Comparison of ENCODE assay signal across 11 mouse cellular contexts in genomic region chrX:14273628-14274337, GRCm38 (mm10).
DNase-seq lines count a peak whose midpoint lies in the region; ATAC-seq and TF ChIP-seq lines count a peak whose summit lies in the region.
"Had no signal": no experiment of that assay in that cellular context is flagged by ENCODE, and none has a peak within 500 bp of the region (broad histone marks: within the 10 kb centered on the region; RNA-seq: fewer than 3 reads in every experiment).

No protein-coding gene starts in this region.

- H3K9ac ChIP-seq in lung, embryonic 14.5 days: no peak overlapping the region
- no peak overlapping the region for H3K9ac ChIP-seq in limb, embryonic 13.5 days
- H3K9ac ChIP-seq: heart, embryonic 15.5 days had no signal

- TF ChIP-seq CTCF in lung, embryonic 14.5 days (IDR thresholded peaks at IDR 0.05; ENCODE audit: low read depth): no peak
- TF ChIP-seq CTCF in embryonic fibroblast, embryonic 13.5 days (IDR thresholded peaks at IDR 0.05; ENCODE audit: borderline replicate concordance, insufficient read depth, low read length): no peak

- no peak for ATAC-seq in lung, embryonic 14.5 days (ENCODE audit: insufficient read depth)
- peak; percentile 40; the same call in 1 of the 2 replicates for ATAC-seq in limb, embryonic 13.5 days (ENCODE audit: low FRiP score, low read depth)
- ATAC-seq: Patski had no signal

- H3K4me1 ChIP-seq in lung, embryonic 14.5 days (ENCODE audit: insufficient read depth): no peaks in the 10 kb centered on the region
- no peaks in the 10 kb centered on the region; the same call in 1 of the 2 replicates for H3K4me1 ChIP-seq in embryonic fibroblast, embryonic 13.5 days (ENCODE audit: control insufficient read depth, insufficient read depth, low read length)
- no peaks in the 10 kb centered on the region for H3K4me1 ChIP-seq in limb, embryonic 13.5 days
- H3K4me1 ChIP-seq: heart, embryonic 15.5 days; megakaryocyte, embryonic 14.5 days had no signal

- H3K4me2 ChIP-seq in lung, embryonic 14.5 days: no peak overlapping the region
- no peak overlapping the region for H3K4me2 ChIP-seq in limb, embryonic 13.5 days (replicated peaks)
- H3K4me2 ChIP-seq: heart, embryonic 15.5 days had no signal

- no peaks in the 10 kb centered on the region for H3K9me3 ChIP-seq in lung, embryonic 14.5 days (ENCODE audit: low read depth, low read length)
- H3K9me3 ChIP-seq in limb, embryonic 13.5 days: no peaks in the 10 kb centered on the region
- H3K9me3 ChIP-seq: heart, embryonic 15.5 days; megakaryocyte, embryonic 14.5 days had no signal

- intact Hi-C loops in gastrocnemius, postnatal 14 days (cut with DNase I; ENCODE audit: low total_unique reads): no loop called here

- H3K4me3 ChIP-seq in lung, embryonic 14.5 days (ENCODE audit: low read depth, low read length): no peak overlapping the region
- no peak overlapping the region for H3K4me3 ChIP-seq in embryonic fibroblast, embryonic 13.5 days (ENCODE audit: insufficient read depth, low read length)
- no peak overlapping the region for H3K4me3 ChIP-seq in limb, embryonic 13.5 days
- H3K4me3 ChIP-seq: heart, embryonic 15.5 days; megakaryocyte, embryonic 14.5 days had no signal

- H3K27ac ChIP-seq in lung, embryonic 14.5 days (ENCODE audit: low read depth): no peak overlapping the region
- H3K27ac ChIP-seq in embryonic fibroblast, embryonic 13.5 days (ENCODE audit: insufficient read depth, low read length): peak overlapping the region; percentile 93
- no peak overlapping the region for H3K27ac ChIP-seq in limb, embryonic 13.5 days
- H3K27ac ChIP-seq: heart, embryonic 15.5 days had no signal

- WGBS in lung, embryonic 14.5 days: 62% methylated on average over 6 of the region's 6 CpGs
- WGBS in limb, embryonic 13.5 days: 40% methylated on average over 6 of the region's 6 CpGs

- DNase-seq in lung, embryonic 14.5 days: peak; percentile 12
- DNase-seq in lung, postnatal 25 days (ENCODE audit: low spot score): no peak
- peak; percentile 8 for DNase-seq in right cerebral cortex, postnatal 4 days
- no peak for DNase-seq in gastrocnemius, postnatal 14 days
- no peak for DNase-seq in urinary bladder, adult 2 months (ENCODE audit: low spot score)
- DNase-seq: cerebellum, adult 8-10 months had no signal

- no peaks in the 10 kb centered on the region for H3K27me3 ChIP-seq in lung, embryonic 14.5 days (ENCODE audit: insufficient read depth, low read length)
- H3K27me3 ChIP-seq in limb, embryonic 13.5 days: no peaks in the 10 kb centered on the region
- H3K27me3 ChIP-seq: heart, embryonic 15.5 days; megakaryocyte, embryonic 14.5 days had no signal

- TF ChIP-seq POLR2A in embryonic fibroblast, embryonic 13.5 days (IDR thresholded peaks at IDR 0.05; ENCODE audit: low read depth, low read length): no peak

- no peaks in the 10 kb centered on the region for H3K36me3 ChIP-seq in lung, embryonic 14.5 days (ENCODE audit: insufficient read depth)
- H3K36me3 ChIP-seq in limb, embryonic 13.5 days: no peaks in the 10 kb centered on the region
- H3K36me3 ChIP-seq: heart, embryonic 15.5 days had no signal

Comparison
In these comparisons a context has a peak if more than half of its experiments do, and no peak if none do; other contexts are left out.
1. DNase-seq: peak in lung, embryonic 14.5 days (single experiment) and right cerebral cortex, postnatal 4 days (single experiment); none in lung, postnatal 25 days (single experiment), gastrocnemius, postnatal 14 days (single experiment) and urinary bladder, adult 2 months (single experiment).